Mouse (Mus musculus): Measurements from ENCODE around the gene Speg. TPM values are rescaled to one million over a fixed set of nuclear protein-coding genes. Genes with fewer than 3 reads are reported as not detected.

The Speg gene
- polyA plus RNA-seq, 1 experiment from 2014 or later, result 20.3 TPM

DNA sequence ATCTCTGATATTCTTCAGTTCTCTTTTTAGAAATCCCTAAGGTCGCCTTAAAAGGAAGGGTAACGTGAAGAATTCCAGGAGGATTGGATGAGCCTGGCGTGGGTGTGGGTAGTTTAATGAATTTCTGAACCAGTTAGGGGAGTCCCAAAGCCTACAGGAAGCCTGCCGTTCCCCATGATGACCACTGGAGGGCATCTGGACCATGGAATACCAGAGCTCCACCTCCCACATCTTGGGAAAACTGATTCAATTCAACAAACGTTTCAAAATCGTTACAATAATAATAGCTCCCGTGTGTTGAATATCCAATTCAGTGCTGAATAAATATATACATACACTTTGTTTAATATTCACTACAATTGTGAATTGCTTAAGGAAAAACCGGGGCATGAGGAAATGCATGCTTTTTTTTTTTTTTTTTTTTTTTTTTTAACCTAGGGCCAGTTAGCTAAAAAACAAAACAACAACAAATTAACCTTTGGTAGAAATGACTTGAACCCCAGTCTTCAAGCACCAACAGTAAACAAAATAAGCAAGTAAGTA, 32.2 kb upstream of the Speg start:
- WGBS, result 1% methylated on average over 8 of the region's 8 CpGs
- Histone ChIP-seq H3K9ac (ENCODE audit: low read depth, low read length) (no peak overlapping the region), H3K27ac (replicated peaks; ENCODE audit: low read depth, low read length) (no peak overlapping the region), H3K4me1 (ENCODE audit: control insufficient read depth, insufficient read depth, low read length) (peaks cover 39% of the 10 kb centered on the region), H3K36me3 (ENCODE audit: control insufficient read depth, insufficient read depth, low read length) (no peaks in the 10 kb centered on the region), H3K27me3 (replicated peaks; ENCODE audit: control insufficient read depth, insufficient read depth, low read length) (no peaks in the 10 kb centered on the region), H3K9me3 (ENCODE audit: control insufficient read depth, low read length) (no peaks in the 10 kb centered on the region), H3K4me3 (ENCODE audit: low read depth, low read length) (no peak overlapping the region), H3K4me2 (ENCODE audit: low read depth, low read length) (no peak overlapping the region)
- peak; percentile 91 for DNase-seq (ENCODE audit: low spot score)
- peak; percentile 35; the same call in 1 of the 2 replicates for ATAC-seq (ENCODE audit: low read depth)

DNA sequence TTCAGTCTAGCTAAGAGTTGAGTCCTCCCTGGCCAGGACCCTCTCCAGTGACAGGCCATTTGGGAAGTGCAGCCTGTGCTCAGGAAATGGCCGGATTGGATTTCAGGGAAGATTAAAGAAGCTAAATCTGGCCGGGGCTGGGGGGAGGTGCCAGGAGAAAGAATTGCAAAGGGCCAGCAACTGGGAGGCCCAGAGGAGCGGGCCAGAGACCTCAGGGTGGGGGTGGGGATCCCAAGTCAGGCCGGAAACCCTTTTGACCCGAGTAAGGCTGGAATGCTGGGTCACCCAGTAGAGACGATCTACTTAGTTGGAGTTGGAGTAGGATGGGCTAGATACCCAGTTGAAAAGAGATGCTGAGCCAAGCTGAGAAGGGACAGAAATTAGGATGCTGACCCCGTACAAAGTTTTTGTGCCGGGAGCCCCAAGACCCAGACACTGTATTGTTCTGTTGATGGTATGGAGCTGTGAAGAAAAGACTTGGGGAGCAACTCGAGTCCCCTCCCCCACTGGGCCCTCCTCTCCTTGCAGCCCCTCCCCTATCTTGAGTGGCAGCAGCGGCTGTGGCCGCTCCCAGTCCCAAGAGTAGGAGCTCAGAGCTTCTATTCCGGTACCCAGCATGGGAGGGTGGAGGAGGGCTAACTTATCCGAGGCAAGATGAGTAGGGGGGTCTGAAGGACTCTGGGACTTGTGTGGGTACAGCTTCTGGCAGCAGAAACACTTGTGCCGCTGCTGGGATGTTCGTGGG, 30.6 kb upstream of the Speg start:
- peak overlapping the region; percentile 8; the same call in 1 of the 2 replicates for H3K4me2 ChIP-seq (ENCODE audit: low read depth, low read length)
- 7% methylated on average over 15 of the region's 15 CpGs for WGBS
- DNase-seq (ENCODE audit: low spot score), result peak; percentile 82
- peak overlapping the region; percentile 52; the same call in 1 of the 2 replicates for H3K27ac ChIP-seq (replicated peaks; ENCODE audit: low read depth, low read length)
- no peaks in the 10 kb centered on the region for H3K9me3 ChIP-seq (ENCODE audit: control insufficient read depth, low read length)
- H3K9ac ChIP-seq (ENCODE audit: low read depth, low read length), result 0 out of 2 replicates have a peak overlapping the region, but pooled peaks have one; percentile 27
- ATAC-seq (ENCODE audit: low read depth), result peak; percentile 67
- H3K4me1 ChIP-seq (ENCODE audit: control insufficient read depth, insufficient read depth, low read length), result peaks cover 24% of the 10 kb centered on the region
- no peaks in the 10 kb centered on the region for H3K36me3 ChIP-seq (ENCODE audit: control insufficient read depth, insufficient read depth, low read length)
- no peaks in the 10 kb centered on the region for H3K27me3 ChIP-seq (replicated peaks; ENCODE audit: control insufficient read depth, insufficient read depth, low read length)
- no peak overlapping the region for H3K4me3 ChIP-seq (ENCODE audit: low read depth, low read length)

DNA sequence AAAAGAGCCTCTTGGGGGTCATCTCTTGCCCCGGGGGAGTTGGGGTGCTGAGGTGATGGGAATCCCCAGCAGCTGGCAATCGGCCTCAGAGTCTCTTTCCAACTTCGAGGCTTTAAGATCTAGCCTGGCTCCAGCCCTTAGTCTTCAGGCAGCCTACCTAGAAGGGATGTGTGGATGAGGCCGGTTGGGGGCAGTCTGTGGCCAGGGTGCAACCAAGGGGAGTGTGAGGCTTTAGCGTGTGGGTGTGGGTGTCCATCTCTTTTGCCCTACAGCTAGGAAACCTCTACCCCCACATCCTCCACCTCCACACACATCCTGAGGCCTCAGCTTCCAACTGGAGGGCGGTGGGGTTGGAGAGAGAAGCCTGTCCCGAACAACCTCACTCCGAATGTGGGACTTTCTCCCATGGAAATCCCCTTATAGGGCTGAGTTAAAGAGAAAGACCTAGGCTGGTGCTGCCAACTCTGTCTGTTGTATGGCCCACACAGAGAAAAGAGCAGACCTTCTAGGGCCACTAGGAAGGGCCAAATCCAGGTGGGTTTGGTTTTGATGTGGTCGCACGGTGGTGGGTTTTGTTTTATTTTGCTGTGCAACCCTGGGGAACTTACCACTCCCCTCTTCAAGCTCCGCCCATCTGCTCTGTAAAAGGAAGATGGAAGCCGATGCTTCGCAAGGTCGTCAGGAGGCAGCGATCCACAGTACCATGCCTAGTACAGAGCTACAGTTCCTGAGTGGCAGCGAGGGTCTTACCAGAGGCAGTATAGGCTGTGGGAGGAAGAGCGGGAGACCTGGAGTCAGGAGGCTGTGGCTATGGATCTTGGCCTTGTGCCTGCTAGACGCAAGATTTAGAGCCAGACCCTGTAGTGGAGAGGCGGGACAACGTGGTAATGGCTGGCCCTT, 29.8 kb upstream of the Speg start:
- peak; percentile 36 for DNase-seq (ENCODE audit: low spot score)
- peak; percentile 50; the same call in 1 of the 2 replicates for ATAC-seq (ENCODE audit: low read depth)
- WGBS, result 27% methylated on average over 20 of the region's 20 CpGs
- no peak overlapping the region for H3K9ac ChIP-seq (ENCODE audit: low read depth, low read length)
- no peaks in the 10 kb centered on the region for H3K36me3 ChIP-seq (ENCODE audit: control insufficient read depth, insufficient read depth, low read length)
- peaks cover 18% of the 10 kb centered on the region for H3K4me1 ChIP-seq (ENCODE audit: control insufficient read depth, insufficient read depth, low read length)
- no peaks in the 10 kb centered on the region for H3K27me3 ChIP-seq (replicated peaks; ENCODE audit: control insufficient read depth, insufficient read depth, low read length)
- H3K4me2 ChIP-seq (ENCODE audit: low read depth, low read length), result peak overlapping the region; percentile 8; the same call in 1 of the 2 replicates
- no peaks in the 10 kb centered on the region for H3K9me3 ChIP-seq (ENCODE audit: control insufficient read depth, low read length)
- H3K4me3 ChIP-seq (ENCODE audit: low read depth, low read length), result no peak overlapping the region
- peak overlapping the region; percentile 52; the same call in 1 of the 2 replicates for H3K27ac ChIP-seq (replicated peaks; ENCODE audit: low read depth, low read length)

DNA sequence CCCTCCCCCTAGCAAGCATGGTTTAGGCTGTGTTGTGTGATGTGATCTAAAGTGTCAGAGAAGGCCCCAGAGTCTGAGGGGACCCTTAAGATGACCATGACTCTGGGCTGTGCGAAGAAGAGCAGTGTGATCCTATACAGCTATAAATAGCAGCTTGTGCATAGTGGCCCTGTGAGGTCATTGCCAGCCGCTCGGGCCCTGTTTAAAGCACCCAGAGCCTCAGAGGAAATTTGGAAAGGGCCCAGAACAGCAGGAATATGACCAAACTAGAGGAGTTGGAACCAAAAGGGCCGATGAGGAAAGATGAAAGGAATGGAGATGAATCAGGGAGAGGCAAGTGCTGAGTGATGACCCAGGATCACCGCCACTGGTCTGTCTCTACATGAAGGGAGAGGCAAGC, 27.8 kb upstream of the Speg start:
- no peak for DNase-seq (ENCODE audit: low spot score)
- ATAC-seq (ENCODE audit: low read depth), result no peak
- no peaks in the 10 kb centered on the region for H3K27me3 ChIP-seq (replicated peaks; ENCODE audit: control insufficient read depth, insufficient read depth, low read length)
- peaks cover 18% of the 10 kb centered on the region for H3K4me1 ChIP-seq (ENCODE audit: control insufficient read depth, insufficient read depth, low read length)
- H3K4me3 ChIP-seq (ENCODE audit: low read depth, low read length), result no peak overlapping the region
- H3K4me2 ChIP-seq (ENCODE audit: low read depth, low read length), result no peak overlapping the region
- H3K27ac ChIP-seq (replicated peaks; ENCODE audit: low read depth, low read length), result no peak overlapping the region
- 79% methylated on average over 5 of the region's 5 CpGs for WGBS
- H3K9me3 ChIP-seq (ENCODE audit: control insufficient read depth, low read length), result no peaks in the 10 kb centered on the region
- no peak overlapping the region for H3K9ac ChIP-seq (ENCODE audit: low read depth, low read length)
- no peaks in the 10 kb centered on the region for H3K36me3 ChIP-seq (ENCODE audit: control insufficient read depth, insufficient read depth, low read length)

DNA sequence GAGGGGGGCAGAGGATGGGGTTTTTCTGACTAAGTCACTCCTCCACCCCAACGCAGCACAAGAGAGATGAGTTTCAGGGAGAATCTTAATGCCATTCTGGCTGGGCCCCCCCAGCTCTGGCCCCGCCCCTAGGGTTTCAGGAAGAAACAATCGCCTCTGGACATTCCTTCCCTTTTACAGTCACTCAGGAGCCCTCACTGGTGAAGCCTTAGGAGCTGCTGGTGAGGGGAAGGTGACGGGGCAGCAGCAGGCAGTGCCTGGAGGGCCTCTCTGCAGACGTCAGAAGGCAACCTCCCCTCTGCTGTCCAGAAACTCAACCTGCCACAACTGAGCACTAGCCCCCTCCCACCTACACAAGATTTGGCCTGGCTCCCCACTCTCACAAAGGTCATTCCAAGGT, 25.8 kb upstream of the Speg start:
- Histone ChIP-seq H3K27me3 (replicated peaks; ENCODE audit: control insufficient read depth, insufficient read depth, low read length) (no peaks in the 10 kb centered on the region), H3K9me3 (ENCODE audit: control insufficient read depth, low read length) (no peaks in the 10 kb centered on the region), H3K4me3 (ENCODE audit: low read depth, low read length) (no peak overlapping the region), H3K4me2 (ENCODE audit: low read depth, low read length) (no peak overlapping the region), H3K27ac (replicated peaks; ENCODE audit: low read depth, low read length) (no peak overlapping the region), H3K4me1 (ENCODE audit: control insufficient read depth, insufficient read depth, low read length) (peaks cover 12% of the 10 kb centered on the region), H3K9ac (ENCODE audit: low read depth, low read length) (no peak overlapping the region), H3K36me3 (ENCODE audit: control insufficient read depth, insufficient read depth, low read length) (no peaks in the 10 kb centered on the region)
- no peak for DNase-seq (ENCODE audit: low spot score)
- 35% methylated on average over 5 of the region's 5 CpGs for WGBS
- no peak for ATAC-seq (ENCODE audit: low read depth)

DNA sequence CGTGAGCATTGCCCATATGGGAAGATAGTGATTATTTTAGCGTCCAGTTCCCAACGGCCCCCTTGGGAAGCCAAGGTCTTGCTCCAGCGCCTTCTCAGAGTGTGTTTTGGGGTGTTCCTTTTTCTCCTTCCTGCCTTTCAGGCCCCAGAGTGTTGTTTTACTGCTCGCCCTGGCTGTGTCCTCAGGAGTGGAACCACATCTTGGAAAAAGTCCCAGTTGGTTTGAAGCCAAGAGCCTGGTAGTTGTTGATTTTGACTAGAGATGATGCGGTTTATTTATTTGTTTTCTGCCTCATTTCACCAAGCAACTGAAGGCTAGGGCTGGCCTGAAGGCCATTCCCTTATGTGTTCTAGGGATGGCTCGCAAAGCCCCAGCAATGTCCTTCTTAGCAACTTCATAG, 17.8 kb upstream of the Speg start:
- Histone ChIP-seq H3K27me3 (replicated peaks; ENCODE audit: control insufficient read depth, insufficient read depth, low read length) (peaks cover 29% of the 10 kb centered on the region), H3K4me2 (ENCODE audit: low read depth, low read length) (no peak overlapping the region), H3K36me3 (ENCODE audit: control insufficient read depth, insufficient read depth, low read length) (no peaks in the 10 kb centered on the region), H3K4me3 (ENCODE audit: low read depth, low read length) (no peak overlapping the region), H3K4me1 (ENCODE audit: control insufficient read depth, insufficient read depth, low read length) (peaks cover 22% of the 10 kb centered on the region), H3K9me3 (ENCODE audit: control insufficient read depth, low read length) (no peaks in the 10 kb centered on the region), H3K9ac (ENCODE audit: low read depth, low read length) (no peak overlapping the region), H3K27ac (replicated peaks; ENCODE audit: low read depth, low read length) (no peak overlapping the region)
- DNase-seq (ENCODE audit: low spot score) (peak; percentile 59), ATAC-seq (ENCODE audit: low read depth) (no peak)
- 64% methylated on average over 7 of the region's 7 CpGs for WGBS

DNA sequence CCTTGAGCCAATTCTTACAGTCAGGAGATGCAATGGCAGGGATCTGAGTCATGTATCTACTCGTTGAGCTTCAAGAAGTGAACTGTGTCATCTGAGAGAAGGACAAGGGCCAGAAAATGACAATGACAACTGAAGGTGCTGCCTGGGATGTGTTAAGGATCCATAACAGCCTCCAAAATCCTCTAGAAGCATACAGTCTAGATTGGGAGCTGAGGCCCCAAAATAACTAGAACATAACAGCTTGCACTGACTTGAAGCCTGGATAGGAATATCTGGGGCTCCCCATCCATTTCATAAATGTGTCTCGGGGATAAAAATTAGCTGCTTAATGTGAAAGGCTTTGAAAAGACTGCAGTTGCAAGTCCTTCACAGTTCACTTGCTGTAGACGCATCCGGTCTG, 17.1 kb upstream of the Speg start:
- H3K36me3 ChIP-seq (ENCODE audit: control insufficient read depth, insufficient read depth, low read length), result no peaks in the 10 kb centered on the region
- 88% methylated on average over 4 of the region's 4 CpGs for WGBS
- no peaks in the 10 kb centered on the region for H3K9me3 ChIP-seq (ENCODE audit: control insufficient read depth, low read length)
- H3K27ac ChIP-seq (replicated peaks; ENCODE audit: low read depth, low read length), result no peak overlapping the region
- peaks cover 22% of the 10 kb centered on the region for H3K4me1 ChIP-seq (ENCODE audit: control insufficient read depth, insufficient read depth, low read length)
- H3K9ac ChIP-seq (ENCODE audit: low read depth, low read length), result no peak overlapping the region
- H3K4me3 ChIP-seq (ENCODE audit: low read depth, low read length), result no peak overlapping the region
- ATAC-seq (ENCODE audit: low read depth) (no peak), DNase-seq (ENCODE audit: low spot score) (no peak)
- H3K4me2 ChIP-seq (ENCODE audit: low read depth, low read length), result no peak overlapping the region
- H3K27me3 ChIP-seq (replicated peaks; ENCODE audit: control insufficient read depth, insufficient read depth, low read length), result peaks cover 29% of the 10 kb centered on the region

DNA sequence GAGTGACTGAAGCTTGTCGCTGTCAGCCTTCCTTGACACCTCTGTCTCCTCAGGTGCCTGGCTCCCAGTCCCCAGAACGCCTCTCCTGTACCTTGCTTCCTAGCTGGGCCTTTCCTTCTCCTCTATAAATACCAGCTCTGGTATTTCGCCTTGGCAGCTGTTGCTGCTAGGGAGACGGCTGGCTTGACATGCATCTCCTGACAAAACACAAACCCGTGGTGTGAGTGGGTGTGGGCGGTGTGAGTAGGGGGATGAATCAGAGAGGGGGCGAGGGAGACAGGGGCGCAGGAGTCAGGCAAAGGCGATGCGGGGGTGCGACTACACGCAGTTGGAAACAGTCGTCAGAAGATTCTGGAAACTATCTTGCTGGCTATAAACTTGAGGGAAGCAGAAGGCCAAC, 15.8 kb upstream of the Speg start:
- H3K4me1 ChIP-seq (ENCODE audit: control insufficient read depth, insufficient read depth, low read length), result peaks cover 22% of the 10 kb centered on the region
- no peaks in the 10 kb centered on the region for H3K36me3 ChIP-seq (ENCODE audit: control insufficient read depth, insufficient read depth, low read length)
- DNase-seq (ENCODE audit: low spot score) (peak; percentile 77), ATAC-seq (ENCODE audit: low read depth) (peak; percentile 45; the same call in 1 of the 2 replicates)
- peaks cover 29% of the 10 kb centered on the region for H3K27me3 ChIP-seq (replicated peaks; ENCODE audit: control insufficient read depth, insufficient read depth, low read length)
- H3K4me2 ChIP-seq (ENCODE audit: low read depth, low read length), result no peak overlapping the region
- 58% methylated on average over 13 of the region's 13 CpGs for WGBS
- H3K27ac ChIP-seq (replicated peaks; ENCODE audit: low read depth, low read length), result 0 out of 2 replicates have a peak overlapping the region, but pooled peaks have one; percentile 35
- no peak overlapping the region for H3K4me3 ChIP-seq (ENCODE audit: low read depth, low read length)
- no peaks in the 10 kb centered on the region for H3K9me3 ChIP-seq (ENCODE audit: control insufficient read depth, low read length)
- no peak overlapping the region for H3K9ac ChIP-seq (ENCODE audit: low read depth, low read length)
